Mouse (Mus musculus): ENCODE data around the gene Cpne7. TPM values are rescaled to one million over a fixed set of nuclear protein-coding genes. Genes with fewer than 3 reads are reported as not detected.

Gene Cpne7
- total and polyA plus RNA-seq, 3 experiments, result not detected

DNA sequence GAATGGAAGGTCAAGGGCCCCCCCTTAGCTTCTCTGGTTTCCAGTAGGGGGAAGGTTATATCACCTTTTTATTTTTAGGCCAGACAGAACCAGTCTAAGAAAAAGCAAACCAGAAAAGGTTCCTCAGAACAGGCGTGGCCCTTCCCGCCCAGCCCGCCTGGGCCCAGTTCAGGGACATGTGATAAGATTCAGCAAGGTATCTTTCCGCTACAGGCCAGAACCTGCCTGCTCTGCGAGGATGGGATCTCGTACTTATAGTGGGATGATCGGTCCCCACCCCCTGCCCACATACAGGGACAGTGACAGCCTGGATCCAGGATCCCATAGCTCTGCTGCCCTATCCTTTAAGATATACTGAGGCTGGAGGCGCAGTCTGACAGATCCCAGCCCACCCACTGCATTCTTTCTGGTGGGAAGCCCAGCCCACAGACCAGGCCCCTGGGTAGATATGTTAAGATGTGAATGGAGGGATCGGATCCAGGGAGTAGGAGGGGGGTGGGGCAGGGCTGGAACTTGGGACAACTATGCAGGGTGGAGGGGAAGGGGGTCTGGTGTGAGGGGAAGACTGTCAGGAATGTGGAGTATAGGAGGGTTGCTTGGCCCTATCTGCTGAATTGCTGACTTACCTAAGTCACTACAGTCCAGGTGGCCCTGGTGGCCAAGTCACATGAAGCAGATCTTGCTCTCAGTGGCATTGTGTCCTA, 39.0 kb downstream of the Cpne7 start:
- Histone ChIP-seq H3K9ac (ENCODE audit: insufficient read depth, low read depth) (no peak overlapping the region), H3K9me3 (replicated peaks; ENCODE audit: low read length) (no peaks in the 10 kb centered on the region)
- DNase-seq (ENCODE audit: extremely low read depth), result no peak

DNA sequence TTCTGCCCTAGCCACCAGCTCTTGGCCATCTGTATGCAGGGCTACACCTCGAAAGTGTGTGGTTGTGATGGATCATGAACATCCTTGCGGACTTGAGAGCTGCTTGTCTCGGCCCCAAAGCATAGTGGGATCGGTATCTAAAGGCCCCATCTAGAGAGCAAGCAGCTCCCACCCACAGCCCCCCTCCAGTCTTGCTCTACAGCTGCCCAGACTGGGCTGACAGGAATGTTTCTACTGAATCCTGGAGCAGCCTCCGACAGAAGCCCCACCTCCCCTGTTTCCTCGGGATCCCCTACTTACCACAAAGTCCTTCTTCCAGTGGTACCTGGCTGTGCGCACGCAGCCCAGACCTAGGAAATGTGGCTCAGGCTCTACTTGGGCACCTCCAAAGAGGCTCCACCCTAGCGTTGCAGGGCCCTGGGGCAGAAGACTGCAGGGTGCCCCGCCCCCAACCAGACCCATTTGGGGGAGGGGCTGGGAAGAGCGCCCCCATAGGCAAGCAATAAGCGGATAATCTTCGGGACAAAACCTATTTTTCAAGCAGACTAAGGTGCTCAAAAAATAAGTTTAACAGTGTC, 40.8 kb downstream of the Cpne7 start, which contains the start of gene Sult5a1:
Gene Sult5a1, minus strand, starts transcription at position 428 of the 578 bp plus-strand sequence.
- H3K4me3 ChIP-seq (replicated peaks in 1 of 3; ENCODE audit: low read depth in 2 of 3, low read length in 2 of 3, poor library complexity in 1 of 3), result no peak within 1 kb of the TSS
- no peak for DNase-seq (ENCODE audit: extremely low read depth)
- H3K4me1 ChIP-seq (ENCODE audit: control insufficient read depth in 1 of 2, insufficient read depth in 2 of 2), result peaks cover 0 to 3% of the 10 kb centered on the region in 2 experiments; a peak in 1 of 4 replicates
- in situ Hi-C loops (cut with MboI; ENCODE audit: low pct_ligation_motif_present, low pct_unique_long_range_greater_than_20kb, low sequenced_read_pairs) (loop anchor here (5.0 kb wide), 1 partner anchor 34 kb away; no protein-coding TSS in a partner anchor), dilution Hi-C loops (cut with MboI; ENCODE audit: extremely low pct_ligation_motif_present, extremely low pct_unique_long_range_greater_than_20kb, low sequenced_read_pairs) (no loop called here)
- H3K9ac ChIP-seq (ENCODE audit: insufficient read depth, low read depth), result no peak within 1 kb of the TSS
- H3K27ac ChIP-seq (ENCODE audit: insufficient read depth, low read depth), result no peak within 1 kb of the TSS
- H3K9me3 ChIP-seq (replicated peaks; ENCODE audit: low read length), result no peaks in the 10 kb centered on the region
- no peak within 1 kb of the TSS for H3K4me2 ChIP-seq (ENCODE audit: insufficient read depth, low read depth, poor library complexity, severe bottlenecking)
- no peaks in the 10 kb centered on the region for H3K79me2 ChIP-seq (replicated peaks; ENCODE audit: control insufficient read depth, extremely low read depth, insufficient read depth, poor library complexity, severe bottlenecking)
- peaks cover 27% of the 10 kb centered on the region for H3K27me3 ChIP-seq (replicated peaks)
- TF ChIP-seq BHLHE40 (IDR thresholded peaks at IDR 0.05; ENCODE audit: low read depth, low read length) (no peak), PAX5 (IDR thresholded peaks at IDR 0.05; ENCODE audit: low read length) (no peak), MAX (IDR thresholded peaks at IDR 0.05; ENCODE audit: low read length) (no peak), CHD2 (IDR thresholded peaks at IDR 0.05; ENCODE audit: low read length) (no peak), TBP (conservative IDR thresholded peaks at IDR 0.05; ENCODE audit: low read depth, low read length) (no peak), NELFE (IDR thresholded peaks at IDR 0.05; ENCODE audit: low read depth, low read length) (no peak), ZC3H11A (IDR thresholded peaks at IDR 0.05; ENCODE audit: low read depth, low read length) (no peak), UBTF (IDR thresholded peaks at IDR 0.05; ENCODE audit: low read depth, low read length) (no peak)
- H3K36me3 ChIP-seq (replicated peaks in 1 of 2; ENCODE audit: control insufficient read depth in 1 of 2, insufficient read depth in 1 of 2, low read length in 1 of 2), result no peaks in the 10 kb centered on the region

More for the DNA sequence above, 39.0 kb downstream of the Cpne7 start:
- no peaks in the 10 kb centered on the region for H3K79me2 ChIP-seq (replicated peaks; ENCODE audit: control insufficient read depth, extremely low read depth, insufficient read depth, poor library complexity, severe bottlenecking)
- H3K4me3 ChIP-seq (replicated peaks in 1 of 3; ENCODE audit: low read depth in 2 of 3, low read length in 2 of 3, poor library complexity in 1 of 3), result no peak overlapping the region
- no peaks in the 10 kb centered on the region for H3K36me3 ChIP-seq (replicated peaks in 1 of 2; ENCODE audit: control insufficient read depth in 1 of 2, insufficient read depth in 1 of 2, low read length in 1 of 2)
- dilution Hi-C loops (cut with MboI; ENCODE audit: extremely low pct_ligation_motif_present, extremely low pct_unique_long_range_greater_than_20kb, low sequenced_read_pairs), result no loop called here
- in situ Hi-C loops (cut with MboI; ENCODE audit: low pct_ligation_motif_present, low pct_unique_long_range_greater_than_20kb, low sequenced_read_pairs), result loop anchor here (5.0 kb wide), 1 partner anchor 36 kb away; no protein-coding TSS in a partner anchor
- H3K27me3 ChIP-seq (replicated peaks), result peaks cover 34% of the 10 kb centered on the region
- H3K4me2 ChIP-seq (ENCODE audit: insufficient read depth, low read depth, poor library complexity, severe bottlenecking), result no peak overlapping the region
- TF ChIP-seq EP300 (IDR thresholded peaks at IDR 0.05; ENCODE audit: low read length), result no peak
- no peak for TF ChIP-seq MEF2A (IDR thresholded peaks at IDR 0.05; ENCODE audit: borderline replicate concordance, low read depth, low read length)
- no peak for TF ChIP-seq UBTF (IDR thresholded peaks at IDR 0.05; ENCODE audit: low read depth, low read length)
- TF ChIP-seq CHD2 (IDR thresholded peaks at IDR 0.05; ENCODE audit: low read length), result no peak
- TF ChIP-seq MAX (IDR thresholded peaks at IDR 0.05; ENCODE audit: low read length), result no peak
- no peak for TF ChIP-seq MXI1 (IDR thresholded peaks at IDR 0.05; ENCODE audit: low read depth, low read length)
- no peak for TF ChIP-seq POLR2A (IDR thresholded peaks at IDR 0.05; ENCODE audit: low read depth, low read length)
- TF ChIP-seq MAFK (IDR thresholded peaks at IDR 0.05; ENCODE audit: insufficient replicate concordance, low read length), result no peak
- TF ChIP-seq SMC3 (IDR thresholded peaks at IDR 0.05; ENCODE audit: low read depth, low read length), result no peak
- no peak for TF ChIP-seq ZC3H11A (IDR thresholded peaks at IDR 0.05; ENCODE audit: low read depth, low read length)
- no peak for TF ChIP-seq POLR2AphosphoS2 (IDR thresholded peaks at IDR 0.05; ENCODE audit: low read depth, low read length)
- no peak for TF ChIP-seq HCFC1 (IDR thresholded peaks at IDR 0.05; ENCODE audit: low read depth, low read length)
- no peak for TF ChIP-seq ZNF384 (IDR thresholded peaks at IDR 0.05; ENCODE audit: low read depth, low read length)
- H3K4me1 ChIP-seq (ENCODE audit: control insufficient read depth in 1 of 2, insufficient read depth in 2 of 2), result no peaks in the 10 kb centered on the region
- H3K27ac ChIP-seq (ENCODE audit: insufficient read depth, low read depth), result no peak overlapping the region

Data from CH12.LX (cell line).